Comparison of ENCODE assay signal across 30 mouse cellular contexts in the genomic region with DNA sequence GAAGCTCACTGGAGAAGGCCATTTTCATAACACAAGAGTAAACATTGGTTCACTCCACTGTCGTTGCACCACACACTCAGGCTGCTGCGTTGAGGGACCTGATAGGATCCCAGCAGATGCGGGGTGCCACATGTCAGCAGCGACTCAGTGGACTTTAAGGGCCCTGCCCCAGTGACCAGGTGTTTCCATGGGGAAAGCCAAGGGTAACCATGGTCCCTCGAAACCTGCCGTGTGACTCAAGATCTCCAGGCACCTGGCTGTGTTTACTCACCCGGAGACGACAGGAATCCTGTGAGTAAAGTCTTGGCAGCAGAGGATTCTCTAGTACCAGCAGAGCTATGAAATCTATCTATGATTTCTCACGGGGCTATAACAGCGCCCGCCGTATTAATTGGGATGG. TPM values are rescaled to one million over a fixed set of nuclear protein-coding genes. Genes with fewer than 3 reads are reported as not detected.
DNase-seq lines count a peak whose midpoint lies in the region; ATAC-seq lines count a peak whose summit lies in the region.
"Had no signal": no experiment of that assay in that cellular context is flagged by ENCODE, and none has a peak within 500 bp of the region (broad histone marks: within the 10 kb centered on the region; RNA-seq: fewer than 3 reads in every experiment).

No protein-coding gene starts in this region.

- H3K4me2 ChIP-seq in hindbrain, embryonic 14.5 days (replicated peaks), result no peak overlapping the region
- H3K4me2 ChIP-seq in hindbrain, embryonic 12.5 days (replicated peaks), result no peak overlapping the region
- no peak overlapping the region for H3K4me2 ChIP-seq in neural tube, embryonic 13.5 days
- H3K4me2 ChIP-seq in neural tube, embryonic 14.5 days (ENCODE audit: low read depth, low read length), result no peak overlapping the region
- H3K4me2 ChIP-seq: heart, embryonic 15.5 days; limb, embryonic 15.5 days; liver, embryonic 13.5 days; lung, embryonic 15.5 days; midbrain, embryonic 12.5 days; neural tube, embryonic 12.5 days had no signal

- 73% methylated on average over 12 of the region's 12 CpGs for WGBS in hindbrain, embryonic 14.5 days
- 84% methylated on average over 12 of the region's 12 CpGs for WGBS in hindbrain, embryonic 12.5 days
- WGBS in neural tube, embryonic 13.5 days, result 75% methylated on average over 12 of the region's 12 CpGs
- WGBS in neural tube, embryonic 14.5 days, result 77% methylated on average over 12 of the region's 12 CpGs

- no peaks in the 10 kb centered on the region for H3K27me3 ChIP-seq in hindbrain, embryonic 14.5 days (ENCODE audit: control insufficient read depth, insufficient read depth, low read length)
- no peaks in the 10 kb centered on the region for H3K27me3 ChIP-seq in hindbrain, embryonic 12.5 days
- no peaks in the 10 kb centered on the region for H3K27me3 ChIP-seq in neural tube, embryonic 13.5 days
- H3K27me3 ChIP-seq in neural tube, embryonic 14.5 days (ENCODE audit: control insufficient read depth, insufficient read depth, low read length), result no peaks in the 10 kb centered on the region
- H3K27me3 ChIP-seq: heart, embryonic 15.5 days; limb, embryonic 15.5 days; liver, embryonic 13.5 days; lung, embryonic 15.5 days; midbrain, embryonic 12.5 days; neural tube, embryonic 12.5 days had no signal

- no peaks in the 10 kb centered on the region for H3K9me3 ChIP-seq in hindbrain, embryonic 14.5 days (ENCODE audit: control insufficient read depth, low read length)
- H3K9me3 ChIP-seq in hindbrain, embryonic 12.5 days (replicated peaks), result no peaks in the 10 kb centered on the region
- no peaks in the 10 kb centered on the region for H3K9me3 ChIP-seq in neural tube, embryonic 13.5 days
- no peaks in the 10 kb centered on the region for H3K9me3 ChIP-seq in neural tube, embryonic 14.5 days (ENCODE audit: control insufficient read depth, low read length)
- H3K9me3 ChIP-seq: heart, embryonic 10.5 days; heart, embryonic 15.5 days; limb, embryonic 10.5 days; limb, embryonic 15.5 days; liver, embryonic 13.5 days; lung, embryonic 15.5 days; midbrain, embryonic 12.5 days; neural tube, embryonic 12.5 days had no signal

- H3K4me1 ChIP-seq in hindbrain, embryonic 14.5 days (replicated peaks; ENCODE audit: control insufficient read depth, insufficient read depth, low read length), result peaks cover 22% of the 10 kb centered on the region
- H3K4me1 ChIP-seq in hindbrain, embryonic 12.5 days, result peaks cover 31% of the 10 kb centered on the region
- H3K4me1 ChIP-seq in neural tube, embryonic 13.5 days (replicated peaks), result peaks cover 45% of the 10 kb centered on the region
- peaks cover 12% of the 10 kb centered on the region; the same call in 1 of the 2 replicates for H3K4me1 ChIP-seq in neural tube, embryonic 14.5 days (ENCODE audit: control insufficient read depth, insufficient read depth, low read length)

- H3K4me3 ChIP-seq in hindbrain, embryonic 14.5 days (replicated peaks; ENCODE audit: low read length), result no peak overlapping the region
- no peak overlapping the region for H3K4me3 ChIP-seq in hindbrain, embryonic 12.5 days
- no peak overlapping the region for H3K4me3 ChIP-seq in neural tube, embryonic 13.5 days
- H3K4me3 ChIP-seq in neural tube, embryonic 14.5 days (ENCODE audit: low read depth, low read length), result no peak overlapping the region
- H3K4me3 ChIP-seq: heart, embryonic 10.5 days; heart, embryonic 15.5 days; limb, embryonic 10.5 days; limb, embryonic 15.5 days; liver, embryonic 13.5 days; lung, embryonic 15.5 days; midbrain, embryonic 12.5 days; neural tube, embryonic 12.5 days had no signal

- H3K36me3 ChIP-seq in hindbrain, embryonic 14.5 days (replicated peaks; ENCODE audit: control insufficient read depth, insufficient read depth), result peaks cover 32% of the 10 kb centered on the region
- H3K36me3 ChIP-seq in hindbrain, embryonic 12.5 days, result peaks cover 20% of the 10 kb centered on the region; the same call in 1 of the 2 replicates
- H3K36me3 ChIP-seq in neural tube, embryonic 13.5 days, result peaks cover 28% of the 10 kb centered on the region
- H3K36me3 ChIP-seq in neural tube, embryonic 14.5 days (ENCODE audit: control insufficient read depth, insufficient read depth, low read length), result 0 out of 2 replicates have a peak, but pooled peaks cover 8% of the 10 kb centered on the region
- H3K36me3 ChIP-seq: limb, embryonic 10.5 days; liver, embryonic 13.5 days had no signal

- no peak for ATAC-seq in hindbrain, embryonic 14.5 days (ENCODE audit: low FRiP score)
- no peak for ATAC-seq in hindbrain, embryonic 12.5 days (ENCODE audit: low FRiP score)
- no peak for ATAC-seq in neural tube, embryonic 13.5 days (ENCODE audit: low read depth)
- no peak for ATAC-seq in neural tube, embryonic 14.5 days (ENCODE audit: low read depth)
- ATAC-seq: CD4-positive, CD25-positive, alpha-beta regulatory T cell, adult 4 months; forebrain, embryonic 14.5 days; inflammation-experienced regulatory T-cells, adult 6 months had no signal

- peak overlapping the region; percentile 49; the same call in 1 of the 2 replicates for H3K27ac ChIP-seq in hindbrain, embryonic 14.5 days
- H3K27ac ChIP-seq in hindbrain, embryonic 12.5 days, result no peak overlapping the region
- H3K27ac ChIP-seq in neural tube, embryonic 13.5 days (replicated peaks), result peak overlapping the region; percentile 59
- H3K27ac ChIP-seq in neural tube, embryonic 14.5 days (ENCODE audit: low read depth, low read length), result peak overlapping the region; percentile 44; the same call in 1 of the 2 replicates
- H3K27ac ChIP-seq: heart, embryonic 10.5 days; heart, embryonic 15.5 days; limb, embryonic 10.5 days; limb, embryonic 15.5 days; liver, embryonic 13.5 days; lung, embryonic 15.5 days; midbrain, embryonic 12.5 days; neural tube, embryonic 12.5 days had no signal

- H3K9ac ChIP-seq in hindbrain, embryonic 14.5 days, result no peak overlapping the region
- no peak overlapping the region for H3K9ac ChIP-seq in hindbrain, embryonic 12.5 days
- H3K9ac ChIP-seq in neural tube, embryonic 13.5 days, result no peak overlapping the region
- H3K9ac ChIP-seq in neural tube, embryonic 14.5 days (replicated peaks; ENCODE audit: low read depth, low read length), result no peak overlapping the region
- H3K9ac ChIP-seq: heart, embryonic 15.5 days; limb, embryonic 15.5 days; liver, embryonic 13.5 days; lung, embryonic 15.5 days; midbrain, embryonic 12.5 days; neural tube, embryonic 12.5 days had no signal

- no peak for DNase-seq in hindbrain, embryonic 14.5 days (ENCODE audit: low spot score)
- DNase-seq in neural tube, embryonic 10.5 days (ENCODE audit: extremely low spot score, low spot score), result no peak
- DNase-seq in adrenal gland, adult 8-10 months, result no peak
- no peak for DNase-seq in kidney, adult 18-20 months
- DNase-seq: adrenal gland, postnatal 36 days; cerebellum, adult 18-20 months; cerebellum, postnatal 10 days; gastrocnemius, postnatal 25 days; heart, adult 11 months; kidney, adult 8-10 months; kidney, postnatal 10 days; layer of hippocampus, postnatal 36 days; liver, embryonic 13.5 days; retina, postnatal 1 day; right cerebral cortex, postnatal 25 days; thymus, adult 2 months; thymus, postnatal 36 days had no signal

RNA-seq across cellular contexts. Expression of gene Traf3ip2, which starts 45.8 kb away (rescaled TPM):
- polyA plus RNA-seq in hindbrain, embryonic 14.5 days (2014; fragmentation: Nextera tagmentation; extraction: Ambion mirVana), result 8.3 and 10.1 TPM in 2 replicates
- polyA plus RNA-seq in hindbrain, embryonic 12.5 days (2016; fragmentation: Nextera tagmentation; extraction: Ambion mirVana), result 5.8 and 7.0 TPM in 2 replicates
- 4.8 and 5.0 TPM in 2 replicates for polyA plus RNA-seq in neural tube, embryonic 13.5 days (2015; fragmentation: Nextera tagmentation; extraction: Ambion mirVana)
- 5.7 and 6.1 TPM in 2 replicates for polyA plus RNA-seq in neural tube, embryonic 14.5 days (2014; fragmentation: Nextera tagmentation; extraction: Ambion mirVana)
- 10 to 100 TPM; 16.5 to 28.8 (median 22.2) TPM for total RNA-seq in adrenal gland, adult 8-10 months (2022)
